Mouse (Mus musculus) limb, embryonic 11.5 days (tissue): ENCODE results near the gene Chml. TPM values are rescaled to one million over a fixed set of nuclear protein-coding genes. Genes with fewer than 3 reads are reported as not detected.

Source experiments
- ATAC-seq: fragments of 200-750 bp; cut with Nextera tagmentation; 2 replicates; pipeline ENCODE4 v1.8.0; 2017; ENCODE audit warnings: low read depth; ENCODE audit not compliant: insufficient number of reproducible peaks, low FRiP score, low TSS enrichment
- DNase-seq: peaks from one replicate; pipeline ENCODE4 v3.0.0-alpha.2; 2015; ENCODE audit warnings: low spot score
- H3K27ac ChIP-seq: fragments of 300-500 bp; sonication (generic); replicated peaks from 2 replicates; pipeline ENCODE4 v1.5.1; 2014; ENCODE audit warnings: low read depth, mild to moderate bottlenecking, low read length
- H3K27me3 ChIP-seq: fragments of 300-500 bp; sonication (generic); 2 replicates; pipeline ENCODE4 v1.6.1; 2014; ENCODE audit warnings: mild to moderate bottlenecking, low read length, mixed read lengths; ENCODE audit not compliant: control insufficient read depth, insufficient read depth
- H3K36me3 ChIP-seq: fragments of 300-500 bp; sonication (generic); 2 replicates; pipeline ENCODE4 v1.6.1; 2014; ENCODE audit warnings: mild to moderate bottlenecking, low read length, moderate library complexity, mixed read lengths; ENCODE audit not compliant: control insufficient read depth, insufficient read depth
- H3K4me1 ChIP-seq: fragments of 300-500 bp; sonication (generic); 2 replicates; pipeline ENCODE4 v1.6.1; 2014; ENCODE audit warnings: low read length, mixed read lengths; ENCODE audit not compliant: control insufficient read depth, insufficient read depth
- H3K4me2 ChIP-seq: fragments of 300-500 bp; sonication (generic); 2 replicates; pipeline ENCODE4 v1.6.1; 2014; ENCODE audit warnings: low read depth, mild to moderate bottlenecking, moderate library complexity; ENCODE audit not compliant: severe bottlenecking
- H3K4me3 ChIP-seq: fragments of 300-500 bp; sonication (generic); 2 replicates; pipeline ENCODE4 v1.5.1; 2014; ENCODE audit warnings: low read depth, low read length
- H3K9ac ChIP-seq: fragments of 300-500 bp; sonication (generic); 2 replicates; pipeline ENCODE4 v1.6.1; 2014; ENCODE audit warnings: mild to moderate bottlenecking, low read length
- H3K9me3 ChIP-seq: fragments of 300-500 bp; sonication (generic); 2 replicates; pipeline ENCODE4 v1.6.1; 2016; ENCODE audit warnings: low read length; ENCODE audit not compliant: control insufficient read depth
- WGBS: fragments of 180-500 bp; shearing (Covaris S2); extraction: QIAGEN DNeasy Blood & Tissue Kit; methylation state at CpG from one replicate; pipeline ENCODE4 v1.1.7; 2014; 5-methylcytosine and 5-hydroxymethylcytosine counted together
- polyA plus RNA-seq: library from polyadenylated mRNA; unstranded; fragments of >200 nt; fragmentation: Nextera tagmentation; extraction: Ambion mirVana; gene quantifications from 2 replicates; pipeline ENCODE4 v1.2.1, GENCODE M21; 2014

The Chml gene
- polyA plus RNA-seq, 1 experiment from 2014 or later: 3.6 TPM

DNA sequence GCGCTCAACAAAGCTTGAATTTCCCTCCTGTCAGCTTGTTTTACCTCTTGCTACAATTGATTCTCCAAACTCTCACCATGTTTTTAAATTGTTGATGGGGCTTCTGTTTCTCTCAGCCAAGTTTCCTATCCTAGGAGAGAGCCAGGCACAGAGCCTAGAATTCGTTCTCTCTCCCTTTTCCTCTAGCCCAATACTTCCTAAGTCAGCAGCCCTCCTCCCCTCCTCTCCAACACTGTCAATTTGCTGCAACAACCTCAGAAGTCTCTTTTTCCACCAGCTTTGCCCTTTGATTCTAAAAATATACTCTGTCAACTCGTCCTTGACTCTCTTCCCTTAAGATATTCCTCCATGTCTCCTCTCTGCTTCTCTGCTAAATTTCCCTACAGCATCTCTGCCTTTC, 6.7 kb upstream of the Chml start:
- H3K4me2 ChIP-seq: no peak overlapping the region
- H3K27me3 ChIP-seq: no peaks in the 10 kb centered on the region
- H3K4me1 ChIP-seq: no peaks in the 10 kb centered on the region
- no peak overlapping the region for H3K9ac ChIP-seq
- ATAC-seq (no peak), DNase-seq (no peak)
- H3K4me3 ChIP-seq: no peak overlapping the region
- H3K9me3 ChIP-seq: no peaks in the 10 kb centered on the region
- H3K36me3 ChIP-seq: no peaks in the 10 kb centered on the region
- WGBS: 63% methylated on average over 3 of the region's 3 CpGs
- H3K27ac ChIP-seq: no peak overlapping the region

DNA sequence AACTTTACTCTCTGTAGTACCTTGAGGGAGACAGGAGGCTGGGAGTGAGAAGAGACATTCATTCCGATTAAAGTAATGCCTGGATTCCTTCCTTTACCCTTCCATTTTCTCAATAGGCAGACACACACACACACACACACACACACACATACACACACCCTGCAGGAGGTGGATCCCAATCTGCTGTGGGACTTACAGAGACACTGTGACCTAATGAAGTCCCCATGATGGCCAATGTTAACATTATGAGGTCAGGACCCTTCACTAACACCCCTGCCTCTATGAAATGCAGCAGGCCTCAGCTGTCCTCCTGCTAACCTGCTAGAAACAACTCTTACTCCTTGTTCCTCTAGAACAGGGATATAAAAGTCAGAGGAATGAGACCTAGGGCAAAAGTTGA, 5.6 kb upstream of the Chml start, which contains the start of gene Wdr64:
TSS of gene Wdr64 (plus strand) at position 301 of the 400 bp plus-strand sequence.
- Histone ChIP-seq H3K4me2 (no peak within 1 kb of the TSS), H3K27me3 (no peaks in the 10 kb centered on the region), H3K9ac (no peak within 1 kb of the TSS), H3K4me3 (no peak within 1 kb of the TSS), H3K9me3 (no peaks in the 10 kb centered on the region), H3K27ac (no peak within 1 kb of the TSS), H3K4me1 (no peaks in the 10 kb centered on the region), H3K36me3 (no peaks in the 10 kb centered on the region)
- 86% methylated on average over 1 of the region's 1 CpGs for WGBS
- ATAC-seq (no peak), DNase-seq (no peak)

DNA sequence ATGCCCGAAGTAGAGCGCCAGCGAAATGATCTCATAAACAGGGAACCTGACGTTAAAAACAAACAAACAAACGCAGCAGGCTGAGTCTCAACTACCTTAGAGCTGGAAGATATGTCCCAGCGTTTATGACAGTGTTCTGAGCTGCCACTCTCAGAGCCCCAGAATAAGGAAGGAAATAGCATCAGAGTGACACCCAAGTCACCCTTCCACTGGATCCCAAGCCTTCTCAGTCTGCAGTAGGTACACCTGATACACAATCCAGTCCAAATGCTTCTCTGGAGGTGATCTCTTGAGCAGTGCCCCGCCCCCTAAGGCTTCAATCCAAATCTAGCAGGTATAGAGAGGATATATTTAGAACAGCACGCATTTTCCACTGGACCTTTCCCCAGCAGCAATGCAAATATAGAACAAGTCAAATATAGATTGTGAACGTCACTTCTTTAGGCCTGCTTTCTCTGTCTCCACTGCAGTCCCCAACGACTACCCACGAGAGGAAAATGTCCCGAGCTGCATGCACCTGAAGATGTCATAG, 794 bp upstream of the Chml start:
- peak overlapping the region; percentile 36 for H3K4me2 ChIP-seq
- peak overlapping the region; percentile 12 for H3K4me3 ChIP-seq
- H3K9me3 ChIP-seq: no peaks in the 10 kb centered on the region
- H3K9ac ChIP-seq: no peak overlapping the region
- ATAC-seq (no peak), DNase-seq (no peak)
- 47% methylated on average over 12 of the region's 12 CpGs for WGBS
- H3K36me3 ChIP-seq: no peaks in the 10 kb centered on the region
- no peaks in the 10 kb centered on the region for H3K4me1 ChIP-seq
- H3K27ac ChIP-seq: no peak overlapping the region
- H3K27me3 ChIP-seq: no peaks in the 10 kb centered on the region

DNA sequence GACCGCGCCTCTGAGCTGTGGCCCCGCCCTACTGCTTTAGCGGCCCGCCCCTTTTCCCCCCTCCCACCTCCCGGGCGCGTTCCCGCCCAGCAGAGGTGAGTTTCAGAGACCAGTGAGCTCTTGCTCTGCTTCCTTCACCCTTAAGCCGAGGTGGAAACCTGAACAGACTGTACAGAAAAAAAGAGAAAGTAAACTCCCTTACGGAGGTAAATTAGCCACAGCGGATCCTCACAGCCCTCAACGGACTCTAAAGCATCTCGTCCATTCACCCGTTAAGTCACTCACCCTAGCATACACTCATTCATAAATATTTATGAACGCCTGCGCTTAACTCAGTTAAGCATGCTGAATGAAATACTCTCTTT, 278 bp upstream of the Chml start:
- DNase-seq (no peak), ATAC-seq (no peak)
- H3K4me1 ChIP-seq: no peaks in the 10 kb centered on the region
- no peak overlapping the region; the same call in 1 of the 2 replicates for H3K9ac ChIP-seq
- H3K9me3 ChIP-seq: no peaks in the 10 kb centered on the region
- H3K4me2 ChIP-seq: peak overlapping the region; percentile 36
- H3K27ac ChIP-seq: no peak overlapping the region
- peak overlapping the region; percentile 12 for H3K4me3 ChIP-seq
- no peaks in the 10 kb centered on the region for H3K36me3 ChIP-seq
- no peaks in the 10 kb centered on the region for H3K27me3 ChIP-seq
- WGBS: under 1% methylated on average over 17 of the region's 17 CpGs

DNA sequence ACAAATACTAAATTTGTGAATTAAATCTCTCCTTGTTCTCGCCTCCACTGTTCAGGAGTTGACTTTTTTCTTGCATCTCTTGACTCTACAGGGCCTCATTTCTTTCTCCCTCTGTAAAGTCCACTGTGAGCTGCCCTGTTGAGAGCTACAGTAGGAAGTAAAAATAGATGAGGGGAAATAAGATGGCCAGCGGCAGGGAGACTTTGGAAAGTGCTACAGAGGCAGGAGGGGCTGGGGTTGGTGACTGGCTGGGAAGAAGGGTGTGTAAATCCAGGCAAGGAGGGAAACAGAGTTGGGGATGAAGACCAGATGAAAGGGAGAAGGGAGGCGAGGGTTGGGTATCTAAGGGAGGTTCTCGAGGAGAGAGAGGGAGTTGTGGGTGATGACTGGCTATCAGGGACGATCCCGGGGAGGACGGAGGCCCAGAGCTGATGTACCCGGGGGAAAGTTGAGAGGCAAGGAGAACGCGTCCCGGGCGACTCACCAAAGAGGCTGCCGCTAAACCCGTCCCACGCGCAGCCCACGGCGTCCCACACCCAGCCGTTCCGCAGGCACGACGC, 935 bp downstream of the Chml start:
- Histone ChIP-seq H3K9me3 (no peaks in the 10 kb centered on the region), H3K9ac (peak overlapping the region; percentile 87), H3K4me1 (no peaks in the 10 kb centered on the region), H3K36me3 (no peaks in the 10 kb centered on the region), H3K4me3 (peak overlapping the region; percentile 66), H3K4me2 (peak overlapping the region; percentile 75), H3K27me3 (no peaks in the 10 kb centered on the region), H3K27ac (no peak overlapping the region)
- ATAC-seq: no peak
- 2% methylated on average over 22 of the region's 22 CpGs for WGBS
- DNase-seq: no peak

DNA sequence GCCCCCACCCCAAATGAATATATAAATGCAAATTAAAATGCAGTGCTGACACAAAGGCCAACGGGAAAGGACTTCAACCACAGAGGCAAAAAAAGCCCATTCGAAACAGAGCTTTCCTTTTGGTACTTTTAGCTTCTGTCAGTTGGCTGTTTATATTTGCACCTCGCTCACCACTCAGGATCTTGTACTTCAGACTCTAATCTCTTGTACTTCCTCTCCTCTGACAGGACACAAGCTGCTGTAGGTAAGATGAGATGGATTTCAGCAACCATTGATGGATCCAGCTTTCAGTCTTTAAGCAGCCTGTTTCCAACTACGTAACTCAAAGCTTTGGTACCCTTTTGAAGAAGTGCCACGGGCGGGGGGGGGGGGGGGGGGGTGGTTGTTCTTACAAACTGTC, 11.7 kb downstream of the Chml start:
- no peaks in the 10 kb centered on the region for H3K9me3 ChIP-seq
- no peak overlapping the region for H3K9ac ChIP-seq
- no peaks in the 10 kb centered on the region for H3K4me1 ChIP-seq
- no peak overlapping the region for H3K27ac ChIP-seq
- DNase-seq: no peak
- no peaks in the 10 kb centered on the region for H3K27me3 ChIP-seq
- WGBS: 85% methylated on average over 6 of the region's 6 CpGs
- H3K36me3 ChIP-seq: no peaks in the 10 kb centered on the region
- no peak overlapping the region for H3K4me3 ChIP-seq
- H3K4me2 ChIP-seq: no peak overlapping the region
- ATAC-seq: no peak

DNA sequence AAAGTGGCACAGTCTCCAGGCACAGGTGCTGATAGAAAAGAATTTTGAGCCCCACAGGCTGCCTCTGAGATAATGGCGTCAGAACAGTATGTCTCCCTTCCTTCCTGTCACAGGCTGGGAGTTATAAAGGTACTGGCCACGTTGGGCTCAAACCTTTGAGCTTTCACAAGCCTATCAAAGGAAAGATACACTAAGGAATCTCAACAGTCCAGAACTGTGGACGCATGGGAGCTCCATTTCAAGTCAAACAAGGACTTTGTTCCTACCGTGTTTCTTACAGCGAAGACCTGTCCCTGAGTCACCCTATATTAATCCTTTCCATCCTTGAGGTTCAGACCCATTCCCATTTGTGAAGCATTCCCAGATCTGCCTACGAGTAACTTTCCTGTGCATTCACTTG, 15.2 kb downstream of the Chml start:
- H3K36me3 ChIP-seq: no peaks in the 10 kb centered on the region
- H3K27ac ChIP-seq: no peak overlapping the region
- no peak overlapping the region for H3K4me3 ChIP-seq
- DNase-seq (no peak), ATAC-seq (no peak)
- no peak overlapping the region for H3K4me2 ChIP-seq
- H3K9ac ChIP-seq: no peak overlapping the region
- no peaks in the 10 kb centered on the region for H3K9me3 ChIP-seq
- H3K4me1 ChIP-seq: no peaks in the 10 kb centered on the region
- 84% methylated on average over 6 of the region's 6 CpGs for WGBS
- H3K27me3 ChIP-seq: no peaks in the 10 kb centered on the region

DNA sequence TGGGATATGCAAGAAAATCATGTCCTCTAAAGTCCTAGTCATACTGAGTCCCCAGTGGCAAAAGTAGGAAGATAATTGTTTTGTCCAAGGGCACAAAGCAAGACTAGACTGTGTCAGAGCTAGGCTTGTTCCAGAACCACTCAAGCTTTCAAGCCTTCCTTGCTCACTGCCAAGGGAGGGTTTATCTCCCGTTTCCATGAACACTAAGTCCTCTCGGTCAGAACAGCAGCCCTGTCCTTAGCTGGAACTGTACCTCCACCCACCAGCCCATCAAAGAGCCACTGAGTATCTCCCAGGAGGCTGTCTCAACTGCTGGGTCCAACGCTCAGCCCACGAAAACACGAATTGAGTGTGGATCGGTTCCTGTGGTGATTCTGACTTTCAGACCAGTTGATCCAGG, 17.6 kb downstream of the Chml start:
- ATAC-seq (no peak), DNase-seq (no peak)
- H3K27me3 ChIP-seq: no peaks in the 10 kb centered on the region
- no peak overlapping the region for H3K9ac ChIP-seq
- no peak overlapping the region for H3K27ac ChIP-seq
- H3K9me3 ChIP-seq: no peaks in the 10 kb centered on the region
- no peak overlapping the region for H3K4me2 ChIP-seq
- WGBS: 89% methylated on average over 6 of the region's 6 CpGs
- H3K4me3 ChIP-seq: no peak overlapping the region
- H3K36me3 ChIP-seq: no peaks in the 10 kb centered on the region
- no peaks in the 10 kb centered on the region for H3K4me1 ChIP-seq
